Mouse (Mus musculus) brain, embryonic 14.5 days (tissue): ENCODE results near the gene Pex11g. TPM values are rescaled to one million over a fixed set of nuclear protein-coding genes. Genes with fewer than 3 reads are reported as not detected.
A peak's percentile ranks its signal among the peaks of the same experiment; 100 is the strongest.

ENCODE experiments used
- DNase-seq: peaks from one replicate; pipeline ENCODE4 v3.0.0-alpha.2; 2011; ENCODE audit warnings: low read depth
- CTCF ChIP-seq: fragments of 200-500 bp; IDR thresholded peaks from 2 replicates; pipeline ENCODE4 v1.5.1; 2012; ENCODE audit warnings: inconsistent platforms, mild to moderate bottlenecking, moderate library complexity, borderline replicate concordance; ENCODE audit not compliant: insufficient read depth, insufficient read length; ENCODE audit errors: extremely low read depth
- POLR2A ChIP-seq: fragments of 200-500 bp; IDR thresholded peaks from 2 replicates; pipeline ENCODE4 v1.6.1; 2012; ENCODE audit warnings: mild to moderate bottlenecking, inconsistent platforms, borderline replicate concordance; ENCODE audit not compliant: poor library complexity, insufficient read depth, insufficient read length, severe bottlenecking; ENCODE audit errors: extremely low read depth
- polyA plus RNA-seq: library from polyadenylated mRNA; depleted of rRNA; stranded (reverse); fragments of >200 nt; gene quantifications from 2 replicates; pipeline ENCODE4 v1.2.3, GENCODE M21; 2012

Pex11g gene
- polyA plus RNA-seq, 1 experiment, result 4.3 TPM

- DNase-seq, result no peak
- TF ChIP-seq POLR2A (no peak), CTCF (no peak)
Measured at GRCm38 (mm10) chr8:3499751-3500150, 32.3 kb upstream of the Pex11g start.

DNA sequence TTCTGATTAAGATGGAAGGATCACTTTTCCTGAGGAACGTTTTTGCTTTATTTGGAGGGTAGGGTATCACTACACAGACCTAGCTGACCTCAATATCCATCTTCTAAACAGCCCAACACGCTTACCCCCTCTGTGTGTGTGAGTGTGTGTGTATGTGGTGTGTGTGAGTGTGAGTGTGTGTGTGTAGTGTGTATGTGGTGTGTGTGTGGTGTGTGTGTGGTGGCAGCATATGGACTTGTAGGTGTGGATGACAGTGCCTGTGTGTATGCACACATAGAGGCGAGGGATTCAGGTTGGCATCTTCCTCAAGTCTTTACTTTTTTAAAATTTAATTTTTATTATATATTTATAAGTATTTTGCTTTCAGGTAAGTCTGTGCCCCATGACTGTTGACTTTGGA lies 31.1 kb upstream of the Pex11g start:
- DNase-seq, result no peak
- TF ChIP-seq POLR2A, result no peak
- no peak for TF ChIP-seq CTCF

GRCm38 (mm10) chr8:3496428-3496748 lies 28.9 kb upstream of the Pex11g start:
- no peak for TF ChIP-seq POLR2A
- no peak for TF ChIP-seq CTCF
- DNase-seq, result no peak

DNA sequence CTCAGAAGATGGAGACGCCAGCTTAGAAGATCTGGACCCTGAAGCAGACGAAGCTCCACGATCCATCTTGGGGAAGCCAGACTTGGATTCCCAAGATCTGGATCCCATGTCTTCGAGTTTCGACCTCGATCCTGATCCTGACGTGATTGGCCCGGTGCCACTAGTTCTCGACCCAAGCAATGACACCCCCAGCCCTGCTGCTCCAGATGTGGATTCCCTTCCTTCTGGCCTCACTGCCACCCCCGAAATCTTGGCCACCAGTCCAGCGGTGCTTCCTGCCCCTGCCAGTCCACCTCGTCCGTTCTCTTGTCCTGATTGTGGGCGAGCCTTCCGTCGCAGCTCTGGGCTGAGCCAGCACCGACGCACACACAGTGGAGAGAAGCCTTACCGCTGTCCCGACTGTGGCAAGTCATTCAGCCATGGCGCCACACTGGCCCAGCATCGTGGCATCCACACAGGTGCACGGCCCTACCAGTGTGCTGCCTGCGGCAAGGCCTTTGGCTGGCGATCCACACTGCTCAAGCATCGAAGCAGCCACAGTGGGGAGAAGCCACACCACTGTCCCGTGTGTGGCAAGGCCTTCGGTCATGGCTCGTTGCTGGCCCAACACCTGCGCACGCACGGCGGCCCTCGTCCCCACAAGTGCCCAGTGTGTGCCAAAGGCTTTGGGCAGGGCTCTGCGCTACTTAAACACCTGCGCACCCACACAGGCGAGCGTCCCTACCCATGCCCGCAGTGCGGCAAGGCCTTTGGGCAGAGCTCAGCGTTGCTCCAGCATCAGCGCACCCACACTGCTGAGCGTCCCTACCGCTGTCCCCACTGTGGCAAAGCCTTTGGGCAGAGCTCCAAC lies 28.3 kb upstream of the Pex11g start:
- no peak for DNase-seq
- TF ChIP-seq CTCF (no peak), POLR2A (no peak)

DNA sequence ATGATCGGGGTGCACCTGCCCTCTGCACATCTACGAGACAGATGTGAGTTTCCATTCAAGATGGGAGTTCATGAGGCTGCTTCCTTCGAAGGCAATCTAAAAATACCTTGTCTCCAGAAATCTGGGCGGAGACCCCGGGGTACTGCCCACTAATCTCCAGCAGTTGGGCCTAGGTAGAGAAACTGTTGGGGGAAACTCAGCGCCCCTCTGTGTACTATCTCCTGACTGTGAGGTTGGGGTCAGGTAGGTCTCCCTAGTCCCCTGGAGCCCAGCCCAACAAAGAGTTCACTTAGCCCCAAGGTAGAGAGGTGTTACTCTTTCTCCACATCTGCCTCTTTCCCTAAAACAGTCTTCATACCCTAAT lies 26.3 kb upstream of the Pex11g start:
- TF ChIP-seq POLR2A (no peak), CTCF (no peak)
- no peak for DNase-seq

DNA sequence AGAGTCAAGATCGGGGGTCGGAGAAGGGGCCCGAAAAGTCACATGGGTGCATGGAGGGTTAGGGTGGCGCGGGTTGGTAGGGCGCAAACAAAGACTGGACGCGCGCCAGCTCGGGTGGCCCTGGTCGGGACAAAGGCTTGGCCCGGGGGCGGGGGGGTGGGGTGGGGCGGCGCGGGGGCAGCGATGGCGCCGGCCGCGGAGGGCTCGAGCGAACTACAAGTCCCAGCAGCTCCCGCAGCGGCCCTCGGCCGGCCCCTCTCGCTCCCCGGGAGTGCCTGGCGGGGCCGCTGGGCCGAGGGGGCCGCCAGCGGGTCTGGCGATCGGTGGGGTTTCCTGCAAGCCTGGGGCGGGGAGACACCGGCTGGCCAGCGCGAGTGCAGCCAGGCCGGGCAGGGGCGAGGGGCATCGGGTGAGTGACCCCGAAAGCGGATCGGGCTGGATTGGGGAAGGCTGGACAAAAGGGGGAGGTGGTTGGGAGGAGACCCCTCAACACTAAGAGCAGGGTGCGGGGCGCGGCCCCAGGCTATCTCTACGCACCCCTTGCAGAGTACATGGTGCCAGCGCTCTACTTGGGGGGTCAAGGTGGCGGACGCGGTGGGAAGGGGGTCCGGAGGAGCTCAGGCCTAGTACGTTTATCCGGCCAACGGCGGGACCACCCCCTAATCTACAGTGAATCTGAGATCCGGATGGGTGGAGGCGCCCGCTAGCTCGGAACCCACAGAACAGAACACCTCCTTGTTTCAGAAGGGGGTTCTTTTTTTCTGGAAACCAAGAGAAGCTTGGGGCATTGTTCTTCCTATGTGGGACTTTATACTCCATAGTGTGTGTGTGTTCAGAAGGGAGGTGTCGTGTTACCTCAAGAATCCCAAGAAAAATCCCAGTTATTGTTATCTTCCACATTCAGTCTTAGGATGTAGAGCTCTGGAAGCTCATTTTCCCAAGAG lies 25.7 kb upstream of the Pex11g start, which contains the start of gene Zfp358:
TSS of gene Zfp358 (plus strand) at position 238 of the 944 bp plus-strand sequence.
- peak; percentile 92 for DNase-seq
- TF ChIP-seq POLR2A (peak; percentile 95), CTCF (no peak)

- no peak for TF ChIP-seq POLR2A
- no peak for TF ChIP-seq CTCF
- no peak for DNase-seq
Measured at GRCm38 (mm10) chr8:3485192-3485591, 17.7 kb upstream of the Pex11g start.

GRCm38 (mm10) chr8:3483546-3483945 lies 16.1 kb upstream of the Pex11g start:
- no peak for DNase-seq
- TF ChIP-seq POLR2A (no peak), CTCF (no peak)

DNA sequence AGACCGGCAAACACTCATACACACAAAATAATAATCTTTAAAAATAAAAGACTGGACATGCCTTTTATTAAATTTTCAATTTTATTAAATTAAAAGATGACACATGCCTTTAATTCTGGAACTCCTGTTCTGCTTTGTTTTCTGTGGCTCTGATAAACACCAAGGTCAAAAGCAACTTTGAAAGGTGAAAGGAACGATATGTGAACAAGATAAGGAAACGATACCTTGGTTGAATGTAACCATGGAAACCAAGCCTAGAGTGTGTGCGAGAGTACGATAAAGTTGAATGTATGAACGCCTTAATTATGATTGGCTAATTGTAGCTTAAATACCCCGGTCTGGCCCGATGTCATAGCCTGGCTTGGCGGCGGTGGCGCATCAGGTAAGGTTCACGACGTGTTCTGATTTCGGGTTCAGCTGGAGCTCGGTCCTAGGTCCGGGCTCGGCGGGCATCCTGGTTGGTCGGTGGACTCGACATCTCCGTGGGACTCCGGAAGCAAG lies 14.8 kb upstream of the Pex11g start:
- no peak for DNase-seq
- no peak for TF ChIP-seq CTCF
- no peak for TF ChIP-seq POLR2A

DNA sequence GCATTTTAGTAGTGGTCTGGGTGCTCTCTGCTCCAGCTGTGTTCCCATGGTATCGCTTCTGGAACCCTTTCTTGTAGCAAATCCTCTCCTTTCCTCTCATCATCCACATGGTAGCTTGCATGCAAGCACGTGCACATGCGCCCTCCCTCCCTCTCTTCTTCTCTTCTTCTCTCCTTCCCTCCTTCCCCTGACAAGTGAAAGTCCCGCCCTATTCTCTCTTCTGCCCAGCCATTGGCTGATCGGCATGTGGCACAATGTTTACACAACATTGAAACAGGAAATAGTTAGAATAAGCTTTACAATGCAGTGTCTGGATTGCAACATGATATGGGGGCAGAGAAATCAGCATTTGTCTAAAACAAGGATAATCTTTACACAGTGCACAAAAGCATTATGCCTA lies 14.1 kb upstream of the Pex11g start:
- TF ChIP-seq CTCF (no peak), POLR2A (no peak)
- no peak for DNase-seq

DNA sequence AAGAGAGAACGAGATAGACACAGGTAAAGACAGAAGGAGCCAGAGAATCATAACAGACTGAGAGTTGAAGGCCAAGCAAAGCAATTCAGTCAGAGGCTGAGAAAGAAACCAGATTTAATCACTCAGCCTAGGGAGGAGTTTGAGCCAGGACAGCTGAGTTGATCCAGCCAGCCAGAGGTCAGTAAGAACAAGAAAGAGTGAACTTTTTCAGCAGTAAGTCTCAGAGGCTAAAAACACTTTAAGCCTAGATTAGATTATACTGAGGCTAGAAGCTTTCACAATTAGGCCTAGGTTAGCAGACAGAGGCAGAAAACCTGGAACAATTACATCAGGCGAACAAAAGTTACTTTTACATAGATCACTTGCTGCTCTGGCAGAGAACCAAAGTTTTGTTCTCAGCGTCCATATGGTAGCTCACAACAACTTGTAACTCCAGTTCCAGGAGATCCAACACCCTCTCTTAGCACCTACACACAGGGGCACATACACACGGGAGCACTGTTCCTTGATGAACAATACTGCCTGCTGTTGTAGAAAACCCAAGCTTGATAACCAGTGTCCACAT lies 12.8 kb upstream of the Pex11g start:
- TF ChIP-seq CTCF (no peak), POLR2A (no peak)
- DNase-seq, result no peak
